Mouse (Mus musculus) midbrain, postnatal 0 days (tissue): ENCODE measurements at regions not wholly inside any gene's neighbourhood (a gene's known extent, or its start where the extent isn't known, plus 50 kb on each side); places are given as distances from the start of the nearest gene placed in this dataset.

Experiments
- ATAC-seq: fragments of 200-750 bp; cut with Nextera tagmentation; 2 replicates; pipeline ENCODE4 v1.8.0; 2017; ENCODE audit warnings: moderate number of reproducible peaks, mild to moderate bottlenecking, moderate TSS enrichment, moderate library complexity; ENCODE audit not compliant: low FRiP score
- DNase-seq: peaks from one replicate; pipeline ENCODE4 v3.0.0-alpha.2; 2015; ENCODE audit warnings: low spot score
- H3K27ac ChIP-seq: fragments of 300-500 bp; sonication (generic); 2 replicates; pipeline ENCODE4 v1.5.1; 2014; ENCODE audit warnings: low read depth, mild to moderate bottlenecking, low read length, mixed read lengths
- H3K27me3 ChIP-seq: fragments of 300-500 bp; sonication (generic); 2 replicates; pipeline ENCODE4 v1.6.1; 2014; ENCODE audit warnings: low read length, control low read depth, mixed read lengths; ENCODE audit not compliant: insufficient read depth
- H3K36me3 ChIP-seq: fragments of 300-500 bp; sonication (generic); 2 replicates; pipeline ENCODE4 v1.6.1; 2014; ENCODE audit warnings: low read length, control low read depth, mixed read lengths; ENCODE audit not compliant: insufficient read depth
- H3K4me1 ChIP-seq: fragments of 300-500 bp; sonication (generic); 2 replicates; pipeline ENCODE4 v1.6.1; 2014; ENCODE audit warnings: mild to moderate bottlenecking, control low read depth, antibody characterized with exemption, low read length, mixed read lengths; ENCODE audit not compliant: insufficient read depth
- H3K4me2 ChIP-seq: fragments of 300-500 bp; sonication (generic); 2 replicates; pipeline ENCODE4 v1.6.1; 2014; ENCODE audit warnings: low read depth, mild to moderate bottlenecking, low read length, mixed read lengths; ENCODE audit not compliant: poor library complexity, severe bottlenecking
- H3K4me3 ChIP-seq: fragments of 300-500 bp; sonication (generic); 2 replicates; pipeline ENCODE4 v1.5.1; 2014; ENCODE audit warnings: low read depth, mild to moderate bottlenecking, low read length, moderate library complexity
- H3K9ac ChIP-seq: fragments of 300-500 bp; sonication (generic); replicated peaks from 2 replicates; pipeline ENCODE4 v1.6.1; 2014; ENCODE audit warnings: mild to moderate bottlenecking, low read length, moderate library complexity, mixed read lengths; ENCODE audit not compliant: poor library complexity, severe bottlenecking
- H3K9me3 ChIP-seq: fragments of 300-500 bp; sonication (generic); 2 replicates; pipeline ENCODE4 v1.6.1; 2016; ENCODE audit warnings: low read length, control low read depth
- CTCF ChIP-seq: IDR thresholded peaks from 2 replicates; pipeline ENCODE4 v1.5.1; 2016; ENCODE audit warnings: antibody characterized with exemption, mild to moderate bottlenecking
- WGBS: fragments of 180-500 bp; shearing (Covaris S2); extraction: QIAGEN DNeasy Blood & Tissue Kit; methylation state at CpG from one replicate; pipeline ENCODE4 v1.1.7; 2014; 5-methylcytosine and 5-hydroxymethylcytosine counted together

DNA sequence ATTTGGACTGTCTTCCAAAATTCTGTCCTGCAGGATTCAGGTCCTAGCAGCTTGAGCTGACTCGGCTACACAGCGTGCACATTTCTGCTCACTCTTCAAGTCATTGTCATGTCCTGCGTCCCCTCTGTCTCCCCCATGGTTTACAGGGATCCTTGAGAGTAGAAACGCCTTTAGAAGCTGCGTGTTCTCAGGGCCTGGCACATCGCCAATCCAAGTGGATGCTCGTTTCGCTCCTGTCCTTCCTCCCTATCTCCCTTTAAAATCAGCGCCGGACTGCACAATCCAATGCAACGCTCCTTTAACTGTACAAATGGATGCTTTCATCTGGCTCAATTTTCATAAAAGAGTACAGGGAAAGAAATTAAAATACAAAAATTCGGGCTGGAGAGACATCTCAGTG, 201.6 kb downstream of the Cdh26 start:
- TF ChIP-seq CTCF, result no peak
- Histone ChIP-seq H3K9ac (no peak overlapping the region), H3K4me3 (no peak overlapping the region), H3K9me3 (no peaks in the 10 kb centered on the region), H3K4me2 (no peak overlapping the region), H3K27ac (no peak overlapping the region), H3K36me3 (no peaks in the 10 kb centered on the region), H3K27me3 (no peaks in the 10 kb centered on the region), H3K4me1 (no peaks in the 10 kb centered on the region; the same call in 1 of the 2 replicates)
- no peak for ATAC-seq
- 60% methylated on average over 12 of the region's 12 CpGs for WGBS
- no peak for DNase-seq

DNA sequence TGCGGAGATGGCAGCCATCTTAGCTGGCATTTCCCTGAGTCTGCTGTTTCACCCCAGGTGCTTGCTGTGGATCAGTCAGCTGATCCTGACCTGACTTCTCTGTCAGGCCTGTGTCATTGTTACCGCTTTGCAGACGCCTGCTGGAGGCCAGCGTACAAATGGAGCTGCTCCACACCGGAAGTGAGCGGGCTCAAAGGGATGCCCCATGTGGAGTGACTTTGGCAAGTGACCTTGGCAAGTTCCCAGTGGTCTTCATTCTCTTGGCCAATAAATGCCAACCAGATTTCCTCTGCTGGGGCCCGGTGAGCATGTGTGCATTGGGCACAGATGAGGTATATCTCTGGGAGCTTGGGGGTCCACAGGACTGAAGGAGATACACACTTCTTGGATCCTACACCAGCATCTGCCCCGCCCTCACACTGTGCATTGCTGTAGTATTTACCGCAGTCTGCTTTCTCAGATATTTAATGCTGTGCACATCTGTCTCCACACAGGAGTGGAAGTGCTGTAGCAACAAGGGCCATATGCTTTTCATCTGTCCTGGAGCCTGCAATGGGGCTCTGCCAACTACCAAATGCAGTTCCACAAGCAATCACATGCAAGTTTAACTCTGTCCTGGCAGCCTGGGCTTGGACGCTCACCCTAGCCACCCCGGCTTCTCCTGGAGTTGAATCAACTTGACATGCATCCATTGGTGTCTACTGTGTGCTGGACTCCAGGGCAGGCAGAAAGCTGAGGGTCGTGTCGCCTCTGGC, 202.7 kb downstream of the Cdh26 start:
- DNase-seq (peak; percentile 62), ATAC-seq (peak; percentile 14; the same call in 1 of the 2 replicates)
- no peak for TF ChIP-seq CTCF
- 83% methylated on average over 13 of the region's 13 CpGs for WGBS
- Histone ChIP-seq H3K27me3 (no peaks in the 10 kb centered on the region), H3K4me1 (no peaks in the 10 kb centered on the region; the same call in 1 of the 2 replicates), H3K27ac (no peak overlapping the region), H3K4me3 (no peak overlapping the region), H3K36me3 (no peaks in the 10 kb centered on the region), H3K9me3 (no peaks in the 10 kb centered on the region), H3K4me2 (no peak overlapping the region), H3K9ac (no peak overlapping the region)

- H3K9ac ChIP-seq, result no peak overlapping the region
- H3K9me3 ChIP-seq, result no peaks in the 10 kb centered on the region
- 61% methylated on average over 10 of the region's 10 CpGs for WGBS
- no peaks in the 10 kb centered on the region for H3K27me3 ChIP-seq
- no peak for TF ChIP-seq CTCF
- peak; percentile 40 for DNase-seq
- ATAC-seq, result no peak
- H3K36me3 ChIP-seq, result no peaks in the 10 kb centered on the region
- no peak overlapping the region for H3K27ac ChIP-seq
- H3K4me2 ChIP-seq, result no peak overlapping the region
- no peaks in the 10 kb centered on the region; the same call in 1 of the 2 replicates for H3K4me1 ChIP-seq
- H3K4me3 ChIP-seq, result no peak overlapping the region
These were observed 203.8 kb downstream of the Cdh26 start for GRCm38 (mm10) chr2:178634116-178634515.

GRCm38 (mm10) chr2:178635685-178636084, 205.4 kb downstream of the Cdh26 start:
- ATAC-seq (peak; percentile 46; the same call in 1 of the 2 replicates), DNase-seq (peak; percentile 53)
- 37% methylated on average over 4 of the region's 4 CpGs for WGBS

DNA sequence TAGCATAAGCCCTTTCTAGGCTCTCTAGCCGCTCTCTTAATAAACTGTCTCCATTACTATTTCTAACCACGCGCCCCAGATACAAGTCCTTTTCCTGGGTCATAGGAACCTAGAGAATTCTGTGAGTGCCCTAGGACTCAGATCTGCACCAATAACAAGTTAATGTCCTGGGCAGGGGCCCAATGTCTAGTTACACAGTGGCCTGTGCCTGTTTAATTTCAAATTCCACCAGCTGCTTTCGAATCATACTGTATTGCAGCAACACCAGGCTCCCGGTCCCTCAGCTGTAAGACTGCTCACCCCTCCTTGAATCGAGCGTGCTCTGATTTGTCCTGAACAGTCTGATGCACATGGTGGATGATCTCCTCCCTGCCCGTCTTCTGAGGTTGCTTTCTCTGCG, 206.6 kb downstream of the Cdh26 start:
- no peak for TF ChIP-seq CTCF
- WGBS, result 95% methylated on average over 9 of the region's 9 CpGs
- Histone ChIP-seq H3K4me2 (no peak overlapping the region), H3K9ac (no peak overlapping the region), H3K4me1 (no peaks in the 10 kb centered on the region; the same call in 1 of the 2 replicates), H3K27me3 (no peaks in the 10 kb centered on the region), H3K9me3 (no peaks in the 10 kb centered on the region), H3K4me3 (no peak overlapping the region), H3K27ac (no peak overlapping the region), H3K36me3 (no peaks in the 10 kb centered on the region)
- DNase-seq, result no peak
- no peak for ATAC-seq

More at GRCm38 (mm10) chr2:178635685-178636084, 205.4 kb downstream of the Cdh26 start:
- Histone ChIP-seq H3K9me3 (no peaks in the 10 kb centered on the region), H3K4me1 (no peaks in the 10 kb centered on the region; the same call in 1 of the 2 replicates), H3K27ac (no peak overlapping the region), H3K9ac (no peak overlapping the region), H3K27me3 (no peaks in the 10 kb centered on the region), H3K4me2 (no peak overlapping the region), H3K36me3 (no peaks in the 10 kb centered on the region), H3K4me3 (no peak overlapping the region)
- no peak for TF ChIP-seq CTCF

- H3K27me3 ChIP-seq, result no peaks in the 10 kb centered on the region
- H3K36me3 ChIP-seq, result no peaks in the 10 kb centered on the region
- H3K9ac ChIP-seq, result no peak overlapping the region
- no peak for ATAC-seq
- TF ChIP-seq CTCF, result peak; percentile 19; the same call in 1 of the 2 replicates
- WGBS, result 33% methylated on average over 16 of the region's 16 CpGs
- DNase-seq, result no peak
- no peak overlapping the region for H3K4me2 ChIP-seq
- no peaks in the 10 kb centered on the region; the same call in 1 of the 2 replicates for H3K4me1 ChIP-seq
- H3K27ac ChIP-seq, result no peak overlapping the region
- no peaks in the 10 kb centered on the region for H3K9me3 ChIP-seq
- no peak overlapping the region for H3K4me3 ChIP-seq
These were observed 212.1 kb downstream of the Cdh26 start for GRCm38 (mm10) chr2:178642137-178643052.
